Mouse (Mus musculus) gastrocnemius, postnatal 25 days (tissue): ENCODE measurements around the gene Best3. TPM values are rescaled to one million over a fixed set of nuclear protein-coding genes. Genes with fewer than 3 reads are reported as not detected.
"Not testable (repeated sequence)": the region's sequence is repeated elsewhere in the genome, so short reads cannot be mapped to it uniquely, and the experiment has no call there.

Source experiments
- DNase-seq: peaks from one replicate; pipeline ENCODE4 v3.0.0; 2022
- total RNA-seq, 2 experiments: library from RNA; stranded (reverse); gene quantifications; 1 replicate in 1 of 2; 2 replicates in 1 of 2; pipeline ENCODE4 v1.2.3; 2021

The Best3 gene
- total RNA-seq, 2 experiments from 2014 or later: 18.2 to 18.6 TPM

GRCm38 (mm10) chr10:117026176-117026575 lies 40.1 kb downstream of the Best3 start:
- no peak for DNase-seq

GRCm38 (mm10) chr10:117031160-117031559 lies 45.0 kb downstream of the Best3 start:
- DNase-seq: no peak

- peak; percentile 65 for DNase-seq
Measured at GRCm38 (mm10) chr10:117033785-117034184, 47.7 kb downstream of the Best3 start.

DNA sequence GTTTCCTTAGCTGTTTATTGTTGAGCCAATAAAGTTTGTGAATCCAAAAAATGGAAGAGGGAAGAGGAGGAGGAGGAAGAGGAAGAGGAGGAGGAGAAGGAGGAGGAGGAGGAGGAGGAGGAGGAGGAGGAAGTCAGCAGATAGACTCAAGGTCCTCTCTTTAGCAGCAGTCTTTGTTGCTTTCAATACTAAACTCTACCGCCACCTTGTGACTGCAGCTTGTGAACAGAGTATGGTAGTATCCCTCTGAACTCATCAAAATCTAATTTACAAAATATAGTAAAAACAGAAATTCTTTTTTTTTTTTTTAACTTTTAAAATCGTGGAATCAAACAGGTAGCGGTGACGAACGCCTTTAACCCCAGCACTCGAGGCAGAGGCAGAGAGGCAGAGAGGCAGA lies 54.2 kb downstream of the Best3 start:
- no peak for DNase-seq

GRCm38 (mm10) chr10:117042295-117042694 lies 56.2 kb downstream of the Best3 start:
- DNase-seq: no peak

DNA sequence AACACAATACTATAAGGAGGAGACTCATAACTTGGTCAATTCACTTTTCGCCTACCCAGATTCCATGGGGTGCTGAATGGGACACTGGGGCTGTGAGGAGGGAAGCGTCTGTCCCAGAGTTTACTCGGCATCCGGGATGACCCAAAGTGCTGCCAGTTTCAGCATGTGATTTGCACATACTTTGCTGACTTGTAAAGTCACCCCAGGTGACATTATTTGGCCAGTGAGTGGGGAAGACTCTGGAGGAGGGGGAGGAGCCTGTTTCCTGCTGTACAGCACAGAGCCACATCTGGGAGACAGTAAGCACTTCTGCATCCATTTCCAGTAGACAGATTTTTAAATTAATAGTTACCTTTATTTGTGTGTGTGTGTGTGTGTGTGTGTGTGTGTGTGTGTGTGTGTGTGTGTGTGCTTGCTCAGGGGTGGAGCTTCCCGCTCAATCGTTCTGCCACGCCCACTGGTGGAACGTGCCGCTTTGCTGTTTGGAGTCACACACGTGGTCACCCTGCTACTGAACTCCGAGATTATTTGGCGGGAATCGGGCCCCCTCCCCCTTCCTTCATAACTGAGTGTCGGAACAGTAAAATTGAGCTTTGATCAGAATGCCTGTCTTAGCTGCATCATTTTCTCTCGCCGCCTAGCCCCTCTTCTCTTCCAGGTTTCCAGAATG lies 57.5 kb downstream of the Best3 start:
- not testable (repeated sequence) for DNase-seq

GRCm38 (mm10) chr10:117045175-117046056 lies 59.3 kb downstream of the Best3 start, which contains the start of gene Lrrc10:
Lrrc10 (plus strand) TSS chr10:117045341.
- DNase-seq: no peak

GRCm38 (mm10) chr10:117049253-117049652 lies 63.1 kb downstream of the Best3 start:
- DNase-seq: no peak

DNA sequence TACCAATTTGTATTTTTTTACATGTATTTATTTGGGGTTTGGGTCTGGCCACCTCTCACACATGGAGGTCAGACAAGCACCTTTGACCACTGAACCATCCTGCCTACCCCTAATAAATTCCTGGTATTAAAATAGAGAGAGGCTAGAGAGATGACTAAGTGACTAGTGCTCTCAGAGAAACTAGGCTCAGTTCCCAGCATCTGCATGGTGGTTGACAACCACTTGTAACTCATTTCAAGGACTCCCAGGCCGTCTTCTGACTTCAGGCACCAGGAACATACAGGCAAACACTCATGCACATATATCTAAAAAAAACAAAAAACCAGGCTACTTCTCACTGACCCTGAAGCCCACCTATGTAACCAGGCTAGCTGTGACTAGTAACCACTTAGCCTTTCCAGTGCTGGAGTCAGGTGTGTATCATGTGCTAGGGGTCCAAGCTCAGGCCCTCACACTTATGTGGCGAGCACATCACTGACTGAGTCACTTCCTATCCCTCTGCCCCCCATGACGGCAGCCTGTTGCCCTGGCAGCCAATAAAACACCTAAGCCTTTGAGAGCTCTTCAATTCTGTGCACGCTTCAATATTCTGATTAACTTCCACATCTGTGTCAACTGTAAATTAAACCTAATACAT lies 64.0 kb downstream of the Best3 start:
- DNase-seq: no peak

DNA sequence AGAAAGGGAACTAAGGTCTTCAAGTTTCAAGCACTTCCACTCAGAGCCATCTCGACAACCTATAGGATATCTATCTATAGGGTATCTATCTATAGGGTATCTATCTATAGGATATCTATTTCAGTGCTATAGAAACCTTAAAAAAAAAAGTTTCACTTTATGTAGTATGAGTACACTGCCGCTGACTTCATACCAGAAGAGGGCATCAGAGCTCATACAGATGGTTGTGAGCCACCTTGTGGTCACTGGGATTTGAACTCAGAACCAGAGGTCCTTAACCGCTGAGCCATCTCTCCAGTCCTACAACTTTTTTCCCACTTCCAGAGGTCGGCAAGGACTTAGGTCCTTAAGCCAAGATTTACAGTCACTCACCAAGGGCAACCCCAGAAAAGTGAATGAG lies 69.6 kb downstream of the Best3 start:
- DNase-seq: no peak

- no peak for DNase-seq
Measured at GRCm38 (mm10) chr10:117062894-117063253, 76.8 kb downstream of the Best3 start.

DNA sequence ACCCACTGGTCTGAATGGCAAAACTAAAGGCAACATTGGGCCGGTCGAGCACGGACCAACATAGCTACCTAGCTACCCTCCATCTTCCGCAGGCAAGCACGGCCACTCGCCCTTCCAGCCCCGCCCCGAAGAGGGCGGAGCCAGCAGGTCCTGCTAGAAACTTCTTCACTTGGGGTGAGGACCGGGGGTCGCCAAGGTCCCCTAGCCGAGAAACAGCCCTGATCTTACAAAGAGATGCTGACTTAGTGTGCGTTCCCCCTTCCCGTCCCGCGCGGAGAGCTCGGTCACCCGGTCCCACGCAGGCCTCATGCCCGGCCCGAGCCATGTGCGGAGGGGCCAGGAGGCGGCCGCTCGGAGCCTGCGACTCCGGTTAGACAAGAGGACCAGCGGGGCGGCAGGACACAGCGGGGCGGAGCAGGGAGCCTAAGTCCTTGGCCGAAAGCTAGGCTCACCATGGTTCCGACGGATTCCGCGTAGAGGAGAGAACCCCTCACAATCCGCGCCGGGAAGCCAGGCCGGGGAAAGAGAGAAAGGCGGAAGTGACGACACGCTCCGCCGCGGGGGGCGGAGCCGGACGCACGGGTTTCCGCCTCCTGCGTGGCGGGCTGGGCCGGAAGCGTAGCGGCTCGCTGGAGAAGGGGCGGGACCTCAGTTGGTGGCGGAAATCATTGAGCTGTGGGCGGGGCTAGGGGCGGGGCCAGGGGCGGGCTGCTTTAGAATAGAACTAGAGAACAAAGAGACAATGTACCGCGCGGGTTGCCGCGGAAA lies 77.3 kb downstream of the Best3 start, which contains the start of gene Cct2:
Gene Cct2, minus strand, starts transcription at position 561 of the 768 bp plus-strand sequence.
- DNase-seq: peak; percentile 89

DNA sequence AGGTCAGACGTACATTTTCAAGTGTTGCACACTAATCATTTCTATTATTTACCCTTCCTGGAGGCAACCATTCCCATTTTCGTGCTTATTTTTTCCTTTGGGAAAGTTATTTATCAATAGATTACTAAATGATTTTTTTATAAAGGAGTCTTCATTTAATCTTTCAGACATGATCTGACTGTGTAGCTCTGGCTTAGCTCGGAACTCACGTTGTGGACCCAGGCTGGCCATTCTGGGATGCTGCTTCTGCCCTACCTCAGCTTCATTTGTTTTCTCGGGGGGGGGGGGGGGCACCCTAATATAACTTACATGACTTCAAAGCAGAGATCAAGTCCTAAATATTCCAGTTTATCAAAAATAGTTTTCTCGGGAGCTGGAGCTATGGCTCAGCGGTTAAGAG lies 78.0 kb downstream of the Best3 start:
- no peak for DNase-seq

GRCm38 (mm10) chr10:117069109-117069508 lies 83.0 kb downstream of the Best3 start:
- DNase-seq: no peak

DNA sequence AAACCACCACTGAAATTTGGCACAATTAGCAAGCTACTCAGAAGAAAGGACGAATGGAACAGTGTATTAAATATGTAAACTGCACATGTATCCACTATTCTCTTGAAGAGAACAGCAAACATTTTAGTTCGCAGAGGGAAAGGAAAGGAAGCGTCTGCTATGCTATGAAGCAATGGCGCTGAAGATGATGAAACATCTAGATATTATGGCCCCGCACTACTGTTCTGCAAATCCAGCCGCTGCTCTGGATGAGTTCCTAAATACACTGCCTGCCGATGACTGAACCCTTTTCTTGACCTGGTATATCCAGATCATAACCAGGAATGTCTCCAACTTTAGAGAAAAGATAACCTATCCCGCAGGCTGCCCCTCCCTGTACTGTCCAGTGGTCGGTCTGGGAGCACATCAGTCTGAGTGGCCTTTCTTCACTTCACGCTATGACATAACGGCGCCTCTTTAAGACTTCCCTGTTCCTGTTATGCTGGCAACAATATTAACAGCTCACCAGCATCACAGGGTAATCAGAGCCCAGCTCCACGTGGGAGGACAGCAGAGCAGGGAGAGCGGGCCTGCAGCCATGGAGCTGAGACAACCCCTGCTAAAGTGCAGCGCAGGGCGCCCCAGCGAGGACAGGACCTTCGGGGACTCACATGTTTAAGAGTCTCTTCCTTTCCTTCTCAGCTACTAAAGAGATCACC lies 86.2 kb downstream of the Best3 start:
- DNase-seq: no peak

GRCm38 (mm10) chr10:117073176-117073575 lies 87.1 kb downstream of the Best3 start:
- no peak for DNase-seq

Other genes with a start within 250 kb of the Best3 start
- gene Myrfl, start 89.4 kb upstream of the Best3 start, total RNA-seq: under 1 TPM in 1 of 2 experiments, not detected in 1; 0.18 TPM
- 10 to 100 TPM; 20.3 to 22.9 TPM for gene Rab3ip, start 35.5 kb upstream of the Best3 start, total RNA-seq
- not detected for gene Gm10271, start 13.7 kb upstream of the Best3 start, total RNA-seq
- gene Lrrc10, start 59.0 kb downstream of the Best3 start, total RNA-seq: not detected
- 100 to 1,000 TPM; 104 to 109 TPM for gene Cct2, start 77.5 kb downstream of the Best3 start, total RNA-seq
- 1 to 10 TPM; 7.6 to 8.7 TPM for gene Frs2, start 162.2 kb downstream of the Best3 start, total RNA-seq
- 10 to 100 TPM; 15.5 to 17.8 TPM for gene Yeats4, start 238.2 kb downstream of the Best3 start, total RNA-seq